ENCODE assay signal across 21 mouse cellular contexts in the genomic region with DNA sequence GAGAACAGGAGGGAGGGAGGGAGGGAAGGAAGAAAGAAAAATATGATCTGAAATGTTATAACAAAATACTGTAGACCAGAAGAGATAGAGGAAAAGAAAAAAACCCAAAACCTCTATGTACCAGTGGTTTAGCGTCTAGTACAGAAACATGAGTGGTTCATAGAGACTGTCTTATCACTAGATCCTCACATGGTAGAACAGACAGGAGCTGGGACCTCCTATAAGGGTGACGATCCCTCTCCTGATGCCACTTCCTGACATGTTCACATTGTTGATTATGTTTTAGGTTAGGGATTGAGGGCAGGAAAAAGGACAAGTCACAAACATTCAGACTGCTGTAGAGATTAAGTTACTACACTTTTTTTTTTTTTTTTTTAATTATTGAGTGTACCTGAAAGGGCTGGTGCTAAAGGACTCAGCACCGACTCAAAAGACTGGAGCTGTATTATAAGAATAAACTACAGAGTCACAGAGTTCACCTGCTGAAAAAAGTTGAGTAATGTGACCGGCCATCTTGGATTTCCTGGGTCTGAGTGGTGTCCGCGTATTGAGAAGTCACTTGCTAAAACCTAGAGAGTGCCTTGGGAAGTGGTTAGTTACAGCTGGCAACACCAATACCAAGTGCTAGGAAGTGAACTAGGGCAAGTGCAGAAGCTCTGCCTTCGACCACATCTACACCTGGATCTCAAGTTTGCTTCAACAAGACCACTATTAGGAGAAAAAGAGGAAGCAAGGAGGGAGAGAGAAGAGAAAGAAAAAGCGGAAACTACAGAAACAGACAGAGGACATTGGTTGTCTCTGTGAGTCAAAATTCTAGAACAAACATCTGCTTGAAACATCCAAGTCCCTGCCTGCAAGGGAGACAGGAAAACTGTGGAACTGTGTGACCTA. TPM values are rescaled to one million over a fixed set of nuclear protein-coding genes. Genes with fewer than 3 reads are reported as not detected.
A peak's percentile ranks its signal among the peaks of the same experiment; 100 is the strongest.
DNase-seq lines count a peak whose midpoint lies in the region; ATAC-seq lines count a peak whose summit lies in the region.
"Had no signal": no experiment of that assay in that cellular context is flagged by ENCODE, and none has a peak within 500 bp of the region (broad histone marks: within the 10 kb centered on the region; RNA-seq: fewer than 3 reads in every experiment).

No protein-coding gene starts in this region.

- H3K27me3 ChIP-seq in liver, embryonic 11.5 days (replicated peaks; ENCODE audit: control insufficient read depth, insufficient read depth, low read length) = no peaks in the 10 kb centered on the region
- no peaks in the 10 kb centered on the region for H3K27me3 ChIP-seq in liver, embryonic 15.5 days
- H3K27me3 ChIP-seq in splenic B cell, adult 2 months (ENCODE audit: control insufficient read depth, insufficient read depth, low read length, poor library complexity, severe bottlenecking) = no peaks in the 10 kb centered on the region
- H3K27me3 ChIP-seq: forebrain, embryonic 13.5 days; heart, embryonic 15.5 days had no signal

- no peak overlapping the region for H3K9ac ChIP-seq in liver, embryonic 11.5 days (ENCODE audit: low read depth, low read length)
- H3K9ac ChIP-seq in liver, embryonic 15.5 days = no peak overlapping the region
- H3K9ac ChIP-seq: forebrain, embryonic 13.5 days; heart, embryonic 15.5 days had no signal

- no peaks in the 10 kb centered on the region for H3K9me3 ChIP-seq in liver, embryonic 11.5 days (ENCODE audit: control insufficient read depth, low read length)
- no peaks in the 10 kb centered on the region for H3K9me3 ChIP-seq in liver, embryonic 15.5 days (replicated peaks)
- H3K9me3 ChIP-seq: forebrain, embryonic 13.5 days; heart, embryonic 15.5 days; limb, embryonic 10.5 days had no signal

- no peak overlapping the region for H3K4me2 ChIP-seq in liver, embryonic 11.5 days
- no peak overlapping the region for H3K4me2 ChIP-seq in liver, embryonic 15.5 days
- H3K4me2 ChIP-seq: forebrain, embryonic 13.5 days; heart, embryonic 15.5 days had no signal

- DNase-seq in liver, embryonic 11.5 days (ENCODE audit: low spot score) = no peak
- DNase-seq in liver = no peak
- peak; percentile 45 for DNase-seq in splenic B cell, adult 2 months (ENCODE audit: low read depth, low spot score)
- no peak for DNase-seq in cerebellum, postnatal 4 days (ENCODE audit: low spot score in 2 of 2)
- DNase-seq in urinary bladder, postnatal 10 days (ENCODE audit: low spot score) = no peak
- no peak for DNase-seq in layer of hippocampus, adult 8-10 months (ENCODE audit: low spot score in 2 of 2)
- DNase-seq: adrenal gland, adult 8-10 months; cerebellum, adult 11 months; cerebellum, postnatal 14 days; gastrocnemius, postnatal 10 days; kidney, postnatal 10 days; lung, adult 18-20 months; lung, postnatal 14 days; right cerebral cortex, adult 18-20 months; thymus, postnatal 36 days had no signal

- H3K4me3 ChIP-seq in liver, embryonic 11.5 days (ENCODE audit: low read depth, low read length) = no peak overlapping the region
- no peak overlapping the region for H3K4me3 ChIP-seq in liver, embryonic 15.5 days (replicated peaks)
- H3K4me3 ChIP-seq: forebrain, embryonic 13.5 days; heart, embryonic 15.5 days; limb, embryonic 10.5 days had no signal

- H3K27ac ChIP-seq in liver, embryonic 11.5 days (ENCODE audit: low read depth, low read length) = no peak overlapping the region
- no peak overlapping the region for H3K27ac ChIP-seq in liver, embryonic 15.5 days (replicated peaks)
- H3K27ac ChIP-seq: forebrain, embryonic 13.5 days; heart, embryonic 15.5 days; limb, embryonic 10.5 days had no signal

- no peaks in the 10 kb centered on the region for H3K36me3 ChIP-seq in liver, embryonic 11.5 days (ENCODE audit: control insufficient read depth, insufficient read depth, low read length)
- H3K36me3 ChIP-seq in liver, embryonic 15.5 days (replicated peaks) = no peaks in the 10 kb centered on the region
- no peaks in the 10 kb centered on the region for H3K36me3 ChIP-seq in splenic B cell, adult 2 months (ENCODE audit: control insufficient read depth, insufficient read depth, low read length, poor library complexity, severe bottlenecking)
- H3K36me3 ChIP-seq: heart, embryonic 15.5 days; limb, embryonic 10.5 days had no signal

- WGBS in liver, embryonic 11.5 days = 66% methylated on average over 8 of the region's 8 CpGs
- 51% methylated on average over 8 of the region's 8 CpGs for WGBS in liver, embryonic 15.5 days (ENCODE audit: insufficient replicate concordance)

- 0 out of 2 replicates have a peak, but pooled peaks cover 5% of the 10 kb centered on the region for H3K4me1 ChIP-seq in liver, embryonic 11.5 days (replicated peaks; ENCODE audit: control insufficient read depth, insufficient read depth, low read length)
- peaks cover 7% of the 10 kb centered on the region for H3K4me1 ChIP-seq in liver, embryonic 15.5 days (replicated peaks)
- H3K4me1 ChIP-seq: forebrain, embryonic 13.5 days; limb, embryonic 10.5 days had no signal

- 0 out of 2 replicates have a peak, but pooled peaks have one; percentile 69 for ATAC-seq in liver, embryonic 11.5 days (replicated peaks; ENCODE audit: low FRiP score)
- ATAC-seq in common myeloid progenitor, adult 5-6 weeks (replicated peaks; ENCODE audit: low read depth, poor library complexity, severe bottlenecking) = peak; percentile 96
- ATAC-seq in liver, embryonic 15.5 days (ENCODE audit: insufficient read depth) = peak; percentile 47; the same call in 1 of the 2 replicates
- ATAC-seq: forebrain, embryonic 13.5 days; Patski had no signal

RNA-seq across cellular contexts. Expression of gene Rabgap1l, which starts 37.8 kb away (rescaled TPM):
- polyA plus RNA-seq in liver, embryonic 11.5 days (2014; fragmentation: Nextera tagmentation; extraction: Ambion mirVana) = 63.5 and 69.3 TPM in 2 replicates
- total RNA-seq in common myeloid progenitor, adult 5-6 weeks (2017) = 220 and 304 TPM in 2 replicates
- polyA plus RNA-seq in liver, embryonic 15.5 days (2015; fragmentation: Nextera tagmentation; extraction: Ambion mirVana) = 26.5 and 26.7 TPM in 2 replicates
- total RNA-seq in layer of hippocampus, adult 8-10 months (2022) = 100 to 1,000 TPM; 230 to 257 (median 248) TPM
